Mouse (Mus musculus) ES-E14 (cell line): ENCODE results near the gene Evi2b.

ENCODE experiments used
- HCFC1 ChIP-seq: IDR thresholded peaks from 2 replicates; pipeline ENCODE4 v1.6.1; 2012; ENCODE audit warnings: low read length, inconsistent platforms, borderline replicate concordance; ENCODE audit not compliant: insufficient read depth
- ZC3H11A ChIP-seq: IDR thresholded peaks from 2 replicates; pipeline ENCODE4 v1.6.1; 2012; ENCODE audit warnings: low read depth, mild to moderate bottlenecking, inconsistent platforms, low read length, borderline replicate concordance

GRCm38 (mm10) chr11:79484721-79485120 lies 38.8 kb downstream of the Evi2b start:
- no peak for TF ChIP-seq ZC3H11A
- TF ChIP-seq HCFC1 = no peak
